Mouse (Mus musculus) embryonic fibroblast, embryonic 13.5 days (primary cell): ENCODE measurements around the gene Fggy. TPM values are rescaled to one million over a fixed set of nuclear protein-coding genes. Genes with fewer than 3 reads are reported as not detected.
A peak's percentile ranks its signal among the peaks of the same experiment; 100 is the strongest.

ENCODE experiments used
- H3K27ac ChIP-seq: 2 replicates; pipeline ENCODE4 v1.5.1; 2012; ENCODE audit warnings: low read length, control low read depth, inconsistent platforms; ENCODE audit not compliant: insufficient read depth
- H3K4me1 ChIP-seq: 2 replicates; pipeline ENCODE4 v1.6.1; 2011; ENCODE audit warnings: low read length; ENCODE audit not compliant: control insufficient read depth, insufficient read depth
- H3K4me3 ChIP-seq: 2 replicates; pipeline ENCODE4 v1.5.1; 2011; ENCODE audit warnings: mild to moderate bottlenecking, control low read depth, low read length; ENCODE audit not compliant: insufficient read depth
- CTCF ChIP-seq: IDR thresholded peaks from 2 replicates; pipeline ENCODE4 v1.5.1; 2011; ENCODE audit warnings: mild to moderate bottlenecking, control low read depth, low read length, moderate library complexity, borderline replicate concordance; ENCODE audit not compliant: insufficient read depth
- POLR2A ChIP-seq: IDR thresholded peaks from 2 replicates; pipeline ENCODE4 v1.6.1; 2011; ENCODE audit warnings: low read depth, mild to moderate bottlenecking, control low read depth, low read length, moderate library complexity
- polyA plus RNA-seq: library from polyadenylated mRNA; stranded (reverse); fragments of >200 nt; gene quantifications from 2 replicates; pipeline ENCODE4 v1.2.4, GENCODE M21; 2011; ENCODE audit warnings: low read depth; ENCODE audit not compliant: missing spikeins, insufficient read length

Gene Fggy
- polyA plus RNA-seq, 1 experiment: 7.6 TPM

- H3K27ac ChIP-seq: peak overlapping the region; percentile 53; the same call in 1 of the 2 replicates
- no peak overlapping the region for H3K4me3 ChIP-seq
- no peak for TF ChIP-seq POLR2A
- no peak for TF ChIP-seq CTCF
- H3K4me1 ChIP-seq: peaks cover 2% of the 10 kb centered on the region; the same call in 1 of the 2 replicates
These were observed 374.0 kb downstream of the Fggy start for GRCm38 (mm10) chr4:95931331-95931730.

GRCm38 (mm10) chr4:95933801-95934356, 376.6 kb downstream of the Fggy start:
- no peak overlapping the region for H3K4me3 ChIP-seq
- TF ChIP-seq CTCF (no peak), POLR2A (no peak)
- 0 out of 2 replicates have a peak overlapping the region, but pooled peaks have one; percentile 11 for H3K27ac ChIP-seq
- peaks cover 2% of the 10 kb centered on the region; the same call in 1 of the 2 replicates for H3K4me1 ChIP-seq

GRCm38 (mm10) chr4:95934384-95935035, 377.2 kb downstream of the Fggy start:
- H3K4me3 ChIP-seq: no peak overlapping the region
- H3K27ac ChIP-seq: 0 out of 2 replicates have a peak overlapping the region, but pooled peaks have one; percentile 11
- peaks cover 2% of the 10 kb centered on the region; the same call in 1 of the 2 replicates for H3K4me1 ChIP-seq
- TF ChIP-seq CTCF: no peak
- no peak for TF ChIP-seq POLR2A

GRCm38 (mm10) chr4:95938701-95939100, 381.4 kb downstream of the Fggy start:
- H3K27ac ChIP-seq: no peak overlapping the region
- no peak overlapping the region for H3K4me3 ChIP-seq
- TF ChIP-seq CTCF: no peak
- TF ChIP-seq POLR2A: no peak
- no peaks in the 10 kb centered on the region for H3K4me1 ChIP-seq

- TF ChIP-seq POLR2A: no peak
- TF ChIP-seq CTCF: no peak
- Histone ChIP-seq H3K27ac (no peak overlapping the region), H3K4me3 (no peak overlapping the region), H3K4me1 (no peaks in the 10 kb centered on the region)
These were observed 390.6 kb downstream of the Fggy start for GRCm38 (mm10) chr4:95947896-95948295.

- Histone ChIP-seq H3K4me3 (no peak overlapping the region), H3K4me1 (no peaks in the 10 kb centered on the region), H3K27ac (no peak overlapping the region)
- TF ChIP-seq CTCF: no peak
- TF ChIP-seq POLR2A: no peak
These were observed 396.0 kb downstream of the Fggy start for GRCm38 (mm10) chr4:95953328-95953727.

GRCm38 (mm10) chr4:95966928-95967724, 409.8 kb downstream of the Fggy start, which contains the start of gene Hook1:
TSS of gene Hook1 (plus strand) at chr4:95967240.
- Histone ChIP-seq H3K27ac (no peak within 1 kb of the TSS), H3K4me1 (no peaks in the 10 kb centered on the region), H3K4me3 (peak within 1 kb of the TSS; percentile 44)
- TF ChIP-seq POLR2A (no peak), CTCF (no peak)
